Mouse (Mus musculus) myocyte (in vitro differentiated cells): ENCODE data around the gene Rpusd2. TPM values are rescaled to one million over a fixed set of nuclear protein-coding genes. Genes with fewer than 3 reads are reported as not detected.

Source experiments
- H3K27me3 ChIP-seq: one replicate; pipeline ENCODE4 v1.6.1; 2011; ENCODE audit not compliant: control insufficient read depth, insufficient read depth, insufficient read length
- H3K36me3 ChIP-seq: one replicate; pipeline ENCODE4 v1.6.1; 2011; ENCODE audit not compliant: control insufficient read depth, insufficient read depth
- H3K4me2 ChIP-seq: one replicate; pipeline ENCODE4 v1.6.1; 2011; ENCODE audit warnings: low read depth, control low read depth
- H3K4me3 ChIP-seq: one replicate; pipeline ENCODE4 v1.5.1; 2011; ENCODE audit warnings: mild to moderate bottlenecking, control low read depth, moderate library complexity
- H3K79me2 ChIP-seq: one replicate; pipeline ENCODE4 v1.6.1; 2011; ENCODE audit not compliant: control insufficient read depth, insufficient read depth
- H3ac ChIP-seq: one replicate; pipeline ENCODE4 v1.6.1; 2011; ENCODE audit not compliant: control insufficient read depth, insufficient read length
- CEBPB ChIP-seq: IDR thresholded peaks from 2 replicates; pipeline ENCODE4 v1.6.1; 2011; ENCODE audit warnings: mild to moderate bottlenecking, moderate library complexity; ENCODE audit not compliant: poor library complexity, insufficient read depth, severe bottlenecking
- E2F4 ChIP-seq: IDR thresholded peaks from one replicate; pipeline ENCODE4 v1.6.1; 2011; ENCODE audit warnings: mild to moderate bottlenecking, control low read depth, moderate library complexity; ENCODE audit not compliant: insufficient read depth
- MAX ChIP-seq: IDR thresholded peaks from one replicate; pipeline ENCODE4 v1.6.1; 2011; ENCODE audit warnings: low read depth, mild to moderate bottlenecking, control low read depth
- MYOD1 ChIP-seq, 3 experiments: IDR thresholded peaks; one replicate each; pipeline ENCODE4 v1.6.1; 2011; ENCODE audit warnings: control low read depth in 2 of 3, low read depth in 2 of 3, mild to moderate bottlenecking in 2 of 3, moderate library complexity in 1 of 3; ENCODE audit not compliant: insufficient read length in 2 of 3, control insufficient read depth in 1 of 3
- MYOG ChIP-seq, 3 experiments: IDR thresholded peaks; one replicate each; pipeline ENCODE4 v1.6.1; 2011; ENCODE audit warnings: control low read depth in 2 of 3, low read depth in 2 of 3, mild to moderate bottlenecking in 2 of 3; ENCODE audit not compliant: insufficient read length in 2 of 3, control insufficient read depth in 1 of 3, insufficient read depth in 1 of 3
- POLR2A ChIP-seq: IDR thresholded peaks from one replicate; pipeline ENCODE4 v1.6.1; 2011; ENCODE audit warnings: low read depth, mild to moderate bottlenecking, control low read depth, moderate library complexity; ENCODE audit not compliant: insufficient read length
- POLR2AphosphoS2 ChIP-seq: IDR thresholded peaks from one replicate; pipeline ENCODE4 v1.6.1; 2011; ENCODE audit warnings: low read depth, control low read depth; ENCODE audit not compliant: insufficient read length
- REST ChIP-seq: IDR thresholded peaks from one replicate; pipeline ENCODE4 v1.6.1; 2011; ENCODE audit warnings: mild to moderate bottlenecking, control low read depth, moderate library complexity; ENCODE audit not compliant: insufficient read depth, insufficient read length
- SRF ChIP-seq: IDR thresholded peaks from one replicate; pipeline ENCODE4 v1.6.1; 2011; ENCODE audit warnings: low read depth; ENCODE audit not compliant: control insufficient read depth, insufficient read length
- TCF12 ChIP-seq: IDR thresholded peaks from one replicate; pipeline ENCODE4 v1.6.1; 2011; ENCODE audit warnings: mild to moderate bottlenecking, control low read depth; ENCODE audit not compliant: poor library complexity, insufficient read depth, severe bottlenecking
- TCF3 ChIP-seq: IDR thresholded peaks from one replicate; pipeline ENCODE4 v1.6.1; 2011; ENCODE audit warnings: low read depth, control low read depth; ENCODE audit not compliant: insufficient read length
- USF1 ChIP-seq: IDR thresholded peaks from one replicate; pipeline ENCODE4 v1.6.1; 2011; ENCODE audit warnings: low read depth, mild to moderate bottlenecking, control low read depth, moderate library complexity
- polyA plus RNA-seq: library from polyadenylated mRNA; unstranded; fragments of >200 nt; fragmentation: generic; extraction: Trizol; gene quantifications from one replicate; pipeline ENCODE4 v1.2.1, GENCODE M21; 2012; ENCODE audit warnings: missing spikeins

The Rpusd2 gene
- 3.8 TPM for polyA plus RNA-seq

DNA sequence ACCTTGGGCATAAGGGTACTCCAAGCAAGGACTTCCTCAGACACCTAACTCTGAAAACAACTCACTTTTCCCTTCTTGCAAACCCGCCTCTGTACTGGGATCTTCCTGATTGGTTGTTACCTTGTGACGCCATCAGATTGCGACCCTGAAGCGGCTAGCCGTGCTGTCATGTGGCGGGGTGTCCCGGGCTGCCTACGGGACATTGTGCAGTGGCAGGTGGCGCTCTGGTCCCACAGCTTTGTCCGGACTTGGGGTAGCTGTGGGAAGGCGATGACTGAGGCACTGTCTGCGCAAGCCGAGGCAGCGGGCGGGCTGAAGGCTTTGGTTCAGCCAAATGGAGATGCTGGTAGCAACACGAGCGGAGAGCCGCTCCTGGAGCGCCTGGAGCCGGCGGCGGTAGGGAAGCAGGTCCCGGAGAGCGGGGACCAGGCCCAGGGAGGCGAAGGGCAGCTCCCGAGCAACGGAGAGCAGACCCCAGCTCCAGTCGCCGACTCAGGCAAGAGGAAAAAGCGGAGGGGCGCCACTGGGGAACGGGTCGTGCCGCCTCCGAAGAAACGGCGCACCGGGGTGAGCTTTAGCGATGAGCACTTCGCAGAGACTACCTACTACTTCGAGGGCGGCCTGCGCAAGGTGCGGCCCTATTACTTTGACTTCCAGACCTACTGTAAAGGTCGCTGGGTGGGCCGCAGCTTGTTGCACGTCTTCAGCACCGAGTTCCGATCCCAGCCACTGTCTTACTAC, at the start of gene Rpusd2:
TSS of gene Rpusd2 (plus strand) at position 135 of the 741 bp plus-strand sequence.
- TF ChIP-seq REST (peak; percentile 5), MYOG (IDR thresholded peaks at IDR 0.05; ENCODE audit: control insufficient read depth in 1 of 3, insufficient read depth in 1 of 3, insufficient read length in 2 of 3, low read depth in 2 of 3) (peak in 2 of 3 experiments; percentile 57 to 80), POLR2AphosphoS2 (peak; percentile 86), TCF3 (no peak), MAX (peak; percentile 88), POLR2A (peak; percentile 93), SRF (peak; percentile 69), CEBPB (no peak), E2F4 (peak; percentile 92), TCF12 (no peak), USF1 (peak; percentile 78), MYOD1 (IDR thresholded peaks at IDR 0.05; ENCODE audit: control insufficient read depth in 1 of 3, insufficient read length in 2 of 3, low read depth in 2 of 3) (peak in 2 of 3 experiments; percentile 59 to 82)
- Histone ChIP-seq H3K4me3 (peak within 1 kb of the TSS; percentile 83), H3ac (peak within 1 kb of the TSS; percentile 23), H3K4me2 (peak within 1 kb of the TSS; percentile 90), H3K36me3 (no peaks in the 10 kb centered on the region), H3K79me2 (no peaks in the 10 kb centered on the region), H3K27me3 (no peaks in the 10 kb centered on the region)

DNA sequence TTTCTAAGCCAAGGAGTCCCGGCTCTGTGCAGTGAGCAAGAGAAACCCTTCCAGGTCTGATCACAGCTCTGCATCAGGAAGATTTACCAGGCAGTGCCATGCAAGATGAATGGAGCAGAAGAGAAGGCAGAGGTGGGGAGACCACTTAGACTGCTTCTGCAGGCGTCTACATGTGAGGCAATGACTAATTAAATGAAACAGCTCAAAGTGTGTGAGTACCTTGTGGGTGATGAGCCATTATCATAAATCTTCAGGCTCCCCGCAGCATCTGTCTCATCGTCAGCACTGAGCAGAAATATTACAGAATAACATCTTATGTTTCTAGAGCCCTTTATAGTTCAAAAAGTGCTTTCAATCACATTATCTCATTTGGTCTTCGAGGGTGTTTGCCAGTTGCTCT, 39.1 kb upstream of the Rpusd2 start:
- no peaks in the 10 kb centered on the region for H3K79me2 ChIP-seq
- H3K4me2 ChIP-seq: no peak overlapping the region
- no peak overlapping the region for H3K4me3 ChIP-seq
- no peak for TF ChIP-seq POLR2AphosphoS2
- no peak overlapping the region for H3ac ChIP-seq
- H3K36me3 ChIP-seq: no peaks in the 10 kb centered on the region
- peaks cover 18% of the 10 kb centered on the region for H3K27me3 ChIP-seq

DNA sequence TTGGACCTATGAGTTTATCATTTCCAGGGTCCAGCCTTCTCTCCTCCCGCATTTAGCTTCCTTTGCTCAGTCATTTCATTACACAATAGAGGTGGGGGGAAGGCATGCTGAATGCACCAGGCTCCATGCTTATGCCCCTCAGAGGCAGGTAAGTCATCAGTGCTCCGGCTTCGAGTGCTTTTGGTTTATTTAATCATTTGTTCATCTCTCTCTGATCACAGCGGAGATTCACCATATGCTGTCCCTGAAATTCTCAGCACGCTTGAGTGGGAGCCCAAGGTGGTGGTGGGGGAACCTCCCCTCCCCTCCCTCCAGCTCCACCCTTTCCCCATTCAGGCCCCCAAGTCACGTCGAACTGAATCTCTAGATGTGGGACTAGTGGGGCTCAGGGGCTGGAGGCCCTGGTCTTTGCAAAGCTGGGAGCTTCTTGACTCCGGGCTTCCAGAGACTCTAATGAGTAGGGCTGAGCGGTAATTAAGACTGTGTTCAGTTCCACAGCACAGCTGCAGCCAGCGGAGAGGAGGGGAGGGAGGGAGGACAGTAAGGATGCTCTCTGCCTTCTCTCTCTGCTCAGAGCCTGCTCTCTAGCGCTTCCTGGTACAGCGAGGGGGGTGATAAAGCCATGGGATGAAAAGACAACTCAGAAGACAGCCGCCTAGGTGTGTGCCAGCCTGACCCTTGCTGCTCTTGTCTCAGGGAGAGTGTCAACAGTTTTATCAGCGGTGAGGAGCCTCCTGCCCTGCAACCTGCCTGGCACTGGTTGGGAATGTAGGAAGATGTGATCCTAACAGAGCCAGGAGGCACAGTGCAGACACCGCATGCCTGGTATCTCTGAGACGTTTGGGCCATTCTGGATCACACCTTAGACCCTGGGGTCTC, 38.4 kb upstream of the Rpusd2 start:
- Histone ChIP-seq H3ac (no peak overlapping the region), H3K79me2 (no peaks in the 10 kb centered on the region), H3K36me3 (no peaks in the 10 kb centered on the region), H3K4me2 (no peak overlapping the region), H3K4me3 (no peak overlapping the region), H3K27me3 (peaks cover 18% of the 10 kb centered on the region)
- TF ChIP-seq TCF3 (no peak), SRF (no peak), MAX (no peak)

DNA sequence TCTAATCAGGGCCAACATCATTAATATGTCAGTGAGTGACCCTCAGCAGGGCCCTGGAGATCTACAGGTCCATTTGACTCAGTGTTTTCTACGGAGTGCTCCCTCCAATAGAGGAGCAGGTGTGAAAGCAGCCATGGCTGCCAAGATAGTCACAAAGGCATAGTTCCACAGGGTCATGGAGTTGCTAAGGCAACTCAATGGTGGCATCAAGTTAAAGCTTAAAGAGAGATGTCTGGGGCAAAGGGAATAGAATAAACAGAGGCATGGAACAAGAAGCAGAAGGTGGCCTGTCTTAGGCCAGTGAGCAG, 37.8 kb upstream of the Rpusd2 start:
- Histone ChIP-seq H3K4me2 (no peak overlapping the region), H3K4me3 (no peak overlapping the region), H3ac (no peak overlapping the region), H3K79me2 (no peaks in the 10 kb centered on the region), H3K36me3 (no peaks in the 10 kb centered on the region), H3K27me3 (peaks cover 18% of the 10 kb centered on the region)
- TF ChIP-seq SRF (no peak), MYOG (IDR thresholded peaks at IDR 0.05; ENCODE audit: control insufficient read depth in 1 of 3, insufficient read depth in 1 of 3, insufficient read length in 2 of 3, low read depth in 2 of 3) (no peak), E2F4 (no peak), POLR2A (no peak), USF1 (no peak), TCF12 (no peak), TCF3 (no peak), REST (no peak), CEBPB (no peak), MYOD1 (IDR thresholded peaks at IDR 0.05; ENCODE audit: control insufficient read depth in 1 of 3, insufficient read length in 2 of 3, low read depth in 2 of 3) (no peak), POLR2AphosphoS2 (no peak), MAX (no peak)

DNA sequence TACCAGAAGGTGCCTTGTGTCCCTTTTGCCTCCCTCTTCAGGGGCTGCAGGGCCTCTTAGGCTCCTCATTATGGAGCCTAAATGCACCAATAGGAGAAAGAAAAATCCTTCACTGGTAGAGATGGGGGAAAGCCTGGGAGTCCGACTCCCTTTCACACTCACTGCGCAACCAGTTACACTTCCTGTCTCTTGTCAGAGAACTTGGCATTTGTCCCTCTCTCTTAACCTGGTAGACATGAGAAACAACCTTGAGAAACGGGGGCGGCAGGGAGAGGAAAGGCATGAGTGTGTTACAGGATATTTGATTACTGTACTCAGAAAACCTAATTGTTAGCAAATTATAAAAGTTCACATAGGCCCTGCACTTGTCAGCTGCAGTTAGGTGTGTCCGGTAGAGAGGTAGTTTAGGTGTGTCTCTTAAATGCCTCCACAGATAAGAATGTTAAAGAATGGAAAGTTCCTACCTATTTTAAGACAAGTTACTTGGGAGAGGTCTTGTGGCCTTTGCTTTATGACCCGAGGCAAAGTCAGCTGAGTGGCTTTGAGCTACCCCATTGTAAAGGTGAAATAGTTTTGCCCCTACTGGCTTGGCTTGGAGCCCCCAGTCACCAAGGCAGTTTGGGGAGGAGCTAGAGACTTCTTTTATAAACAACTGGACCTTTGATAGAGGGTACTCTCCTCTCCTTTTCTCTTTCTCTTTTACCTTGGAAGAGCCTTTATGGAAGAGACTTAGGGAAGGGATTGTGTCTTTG, 36.3 kb upstream of the Rpusd2 start:
- Histone ChIP-seq H3K36me3 (no peaks in the 10 kb centered on the region), H3K4me3 (no peak overlapping the region), H3K27me3 (peaks cover 18% of the 10 kb centered on the region)

More for the DNA sequence above, 36.3 kb upstream of the Rpusd2 start:
- Histone ChIP-seq H3K4me2 (no peak overlapping the region), H3K79me2 (no peaks in the 10 kb centered on the region), H3ac (no peak overlapping the region)
- TF ChIP-seq E2F4 (no peak), MAX (no peak), USF1 (no peak), POLR2A (no peak), SRF (no peak), TCF12 (no peak), POLR2AphosphoS2 (no peak), MYOG (IDR thresholded peaks at IDR 0.05; ENCODE audit: control insufficient read depth in 1 of 3, insufficient read depth in 1 of 3, insufficient read length in 2 of 3, low read depth in 2 of 3) (no peak), REST (no peak), CEBPB (no peak), TCF3 (no peak), MYOD1 (IDR thresholded peaks at IDR 0.05; ENCODE audit: control insufficient read depth in 1 of 3, insufficient read length in 2 of 3, low read depth in 2 of 3) (no peak)
